Mouse (Mus musculus): Measurements from ENCODE around the gene Luc7l2.

DNA sequence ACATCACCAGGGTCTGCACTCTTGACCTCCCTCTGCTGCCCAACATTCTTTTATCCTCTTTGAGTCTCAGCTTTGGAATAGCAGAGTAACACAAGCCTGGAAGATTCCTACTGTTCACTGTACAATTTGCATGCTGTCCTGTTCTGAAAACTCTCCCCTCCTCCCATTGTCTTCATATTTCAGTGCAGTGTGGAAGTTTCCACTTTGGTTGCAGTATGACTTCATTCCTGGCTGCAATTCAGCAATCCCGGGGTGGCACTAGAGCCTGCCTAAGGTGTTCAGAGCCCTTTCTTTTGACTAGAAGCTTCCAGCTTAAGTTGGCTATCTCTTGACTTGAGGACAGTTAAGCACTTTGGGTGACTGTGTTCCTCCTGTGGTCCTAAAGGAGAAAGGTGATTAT is 73.3 kb downstream of the Luc7l2 start:
- TF ChIP-seq CTCF (IDR thresholded peaks at IDR 0.05; ENCODE audit: insufficient read depth, low read depth, low read length) (no peak), POLR2A (IDR thresholded peaks at IDR 0.05; ENCODE audit: insufficient read depth, low read depth, low read length) (no peak)
